Mouse (Mus musculus) thymus, adult 2 months (tissue): ENCODE data around the gene Olfr790. TPM values are rescaled to one million over a fixed set of nuclear protein-coding genes. Genes with fewer than 3 reads are reported as not detected.

Experiments
- DNase-seq: peaks from one replicate; pipeline ENCODE4 v3.0.0; 2021
- H3K27ac ChIP-seq: fragments of 200-500 bp; 2 replicates; pipeline ENCODE4 v1.5.1; 2012; ENCODE audit warnings: low read length, control low read depth; ENCODE audit not compliant: control insufficient read depth, insufficient read depth
- H3K27me3 ChIP-seq: fragments of 200-500 bp; 2 replicates; pipeline ENCODE4 v1.6.1; 2012; ENCODE audit warnings: mild to moderate bottlenecking, low read length, moderate library complexity, mixed read lengths; ENCODE audit not compliant: control insufficient read depth, insufficient read depth
- H3K36me3 ChIP-seq: fragments of 200-500 bp; 2 replicates; pipeline ENCODE4 v1.6.1; 2012; ENCODE audit warnings: mild to moderate bottlenecking, low read length, moderate library complexity; ENCODE audit not compliant: control insufficient read depth, insufficient read depth
- H3K4me1 ChIP-seq: fragments of 200-500 bp; replicated peaks from 2 replicates; pipeline ENCODE4 v1.6.1; 2012; ENCODE audit warnings: low read length; ENCODE audit not compliant: control insufficient read depth, insufficient read depth
- H3K4me3 ChIP-seq: fragments of 200-500 bp; 2 replicates; pipeline ENCODE4 v1.5.1; 2012; ENCODE audit warnings: mild to moderate bottlenecking, low read length, control low read depth, moderate library complexity; ENCODE audit not compliant: control insufficient read depth, insufficient read depth
- CTCF ChIP-seq: fragments of 200-500 bp; IDR thresholded peaks from 2 replicates; pipeline ENCODE4 v1.5.1; 2012; ENCODE audit warnings: mild to moderate bottlenecking, control low read depth, low read length, moderate library complexity, borderline replicate concordance; ENCODE audit not compliant: control insufficient read depth, poor library complexity, insufficient read depth; ENCODE audit errors: extremely low read depth
- POLR2A ChIP-seq: fragments of 200-500 bp; IDR thresholded peaks from 2 replicates; pipeline ENCODE4 v1.6.1; 2012; ENCODE audit warnings: mild to moderate bottlenecking, low read length, control low read depth, moderate library complexity; ENCODE audit not compliant: control insufficient read depth, poor library complexity, insufficient read depth; ENCODE audit errors: extremely low read depth
- WGBS: fragments of 180-500 bp; shearing (Covaris S2); methylation state at CpG from one replicate; pipeline ENCODE4 v1.1.7; 2018; 5-methylcytosine and 5-hydroxymethylcytosine counted together
- polyA plus RNA-seq: library from polyadenylated mRNA; depleted of rRNA; stranded (reverse); fragments of >200 nt; gene quantifications from 2 replicates; pipeline ENCODE4 v1.2.3, GENCODE M21; 2012; rRNA removed

Olfr790 gene
- polyA plus RNA-seq: not detected in 2 replicates

DNA sequence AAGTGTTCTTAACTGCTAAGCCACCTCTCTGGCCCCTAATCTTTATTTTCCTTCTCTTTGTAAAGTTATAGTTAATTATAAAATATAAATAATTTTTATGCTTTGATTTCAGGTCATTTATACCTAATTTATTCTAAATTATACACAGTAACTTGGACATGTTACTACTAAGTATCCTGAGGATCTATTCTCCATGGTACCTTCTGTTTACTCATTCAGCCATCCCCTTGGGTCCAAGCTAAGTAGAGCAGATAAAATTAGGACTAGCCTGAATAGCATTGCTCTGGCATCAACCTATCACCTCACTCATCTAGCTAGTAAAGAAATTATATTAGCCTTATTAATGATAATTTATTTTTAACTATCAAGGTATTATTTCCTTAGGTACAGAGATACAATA is at the start of gene Olfr790:
TSS of gene Olfr790 (plus strand) at position 301 of the 400 bp plus-strand sequence.
- Histone ChIP-seq H3K36me3 (no peaks in the 10 kb centered on the region), H3K27me3 (no peaks in the 10 kb centered on the region), H3K4me1 (no peaks in the 10 kb centered on the region), H3K4me3 (no peak within 1 kb of the TSS), H3K27ac (no peak within 1 kb of the TSS)
- TF ChIP-seq POLR2A: no peak
- no peak for TF ChIP-seq CTCF
- no peak for DNase-seq

DNA sequence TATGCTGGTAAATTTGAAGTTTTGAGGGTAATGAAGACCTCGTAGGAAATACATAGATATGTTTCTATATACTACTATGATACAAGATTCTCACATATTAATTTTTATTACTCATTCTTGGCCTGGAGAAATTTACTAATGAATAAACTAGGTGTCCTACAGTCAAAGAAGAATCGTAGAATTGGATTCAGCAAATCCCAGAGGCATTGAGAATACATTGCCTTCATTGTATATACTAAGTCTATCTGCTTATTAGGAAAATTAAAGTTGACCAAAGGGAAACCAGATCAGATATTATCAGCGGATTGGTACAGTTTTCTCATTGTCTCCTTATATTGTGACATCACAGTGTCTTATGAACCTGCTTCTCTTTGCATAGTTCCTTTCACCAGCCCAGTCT is 36.7 kb upstream of the Olfr790 start, which contains the start of gene Olfr787:
TSS of gene Olfr787 (plus strand) at position 301 of the 400 bp plus-strand sequence.
- Histone ChIP-seq H3K36me3 (no peaks in the 10 kb centered on the region), H3K4me3 (no peak within 1 kb of the TSS), H3K4me1 (no peaks in the 10 kb centered on the region), H3K27ac (no peak within 1 kb of the TSS), H3K27me3 (no peaks in the 10 kb centered on the region)
- WGBS: 81% methylated on average over 3 of the region's 3 CpGs
- no peak for DNase-seq
- no peak for TF ChIP-seq CTCF
- no peak for TF ChIP-seq POLR2A

DNA sequence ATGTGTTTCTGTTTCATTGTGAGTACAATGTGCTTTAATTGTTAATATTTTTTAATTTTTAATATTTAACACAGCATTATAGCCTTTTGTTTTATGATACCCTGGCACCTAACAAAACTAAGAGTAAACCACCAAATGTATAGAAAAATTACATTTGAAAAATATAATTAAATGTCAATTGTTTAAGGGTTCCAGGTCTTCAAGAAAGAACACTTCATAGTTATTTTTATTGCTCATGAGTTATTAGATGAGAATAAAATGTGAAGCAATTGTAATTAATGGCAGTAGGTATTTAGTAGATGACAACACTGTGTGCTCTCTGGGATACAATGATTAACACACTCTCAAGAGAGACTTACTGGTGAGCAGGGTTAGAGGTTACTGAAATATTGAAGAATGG is 27.6 kb upstream of the Olfr790 start, which contains the start of gene Olfr788:
TSS of gene Olfr788 (plus strand) at position 301 of the 400 bp plus-strand sequence.
- Histone ChIP-seq H3K36me3 (no peaks in the 10 kb centered on the region), H3K27ac (no peak within 1 kb of the TSS), H3K4me1 (no peaks in the 10 kb centered on the region), H3K4me3 (no peak within 1 kb of the TSS), H3K27me3 (no peaks in the 10 kb centered on the region)
- TF ChIP-seq CTCF: no peak
- TF ChIP-seq POLR2A: no peak
- no peak for DNase-seq

DNA sequence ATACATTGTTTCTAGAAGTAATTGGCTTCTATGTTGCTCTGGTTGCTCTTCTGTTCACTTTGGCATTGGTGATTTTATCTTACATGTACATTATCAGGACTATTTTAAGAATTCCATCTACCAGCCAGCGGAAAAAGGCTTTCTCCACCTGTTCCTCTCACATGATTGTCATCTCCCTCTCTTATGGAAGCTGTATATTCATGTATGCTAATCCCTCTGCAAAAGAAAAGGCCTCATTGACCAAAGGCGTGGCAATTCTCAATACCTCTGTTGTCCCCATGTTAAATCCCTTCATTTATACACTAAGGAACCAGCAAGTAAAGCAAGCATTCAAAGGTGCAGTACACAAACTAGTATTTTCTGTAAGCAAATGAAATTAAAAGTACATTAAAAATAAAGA is 25.0 kb upstream of the Olfr790 start:
- DNase-seq: no peak
- Histone ChIP-seq H3K4me3 (no peak overlapping the region), H3K27ac (no peak overlapping the region), H3K4me1 (no peaks in the 10 kb centered on the region), H3K27me3 (no peaks in the 10 kb centered on the region), H3K36me3 (no peaks in the 10 kb centered on the region)
- 71% methylated on average over 2 of the region's 2 CpGs for WGBS
- no peak for TF ChIP-seq POLR2A
- TF ChIP-seq CTCF: no peak

DNA sequence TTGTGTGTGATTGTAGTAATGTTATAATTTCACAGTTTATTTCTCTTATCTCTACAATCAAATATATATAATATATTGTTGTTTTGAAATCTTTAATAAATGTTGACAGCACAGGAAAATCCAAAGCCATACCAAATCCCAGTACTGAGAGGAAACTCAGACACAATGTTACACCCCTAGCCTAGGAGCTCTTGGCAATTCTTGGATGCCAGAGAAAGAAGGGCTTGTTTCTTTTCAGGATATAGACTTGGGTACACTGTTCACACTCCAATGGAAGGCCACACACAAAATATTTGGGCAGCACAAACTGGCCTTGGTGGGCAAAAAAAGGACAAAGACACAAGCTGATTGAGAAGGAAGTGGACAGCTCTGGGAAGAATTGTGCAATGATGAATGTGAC is 24.6 kb upstream of the Olfr790 start:
- Histone ChIP-seq H3K27ac (no peak overlapping the region), H3K4me1 (no peaks in the 10 kb centered on the region), H3K27me3 (no peaks in the 10 kb centered on the region), H3K36me3 (no peaks in the 10 kb centered on the region), H3K4me3 (no peak overlapping the region)
- no peak for DNase-seq
- TF ChIP-seq POLR2A (no peak), CTCF (no peak)

DNA sequence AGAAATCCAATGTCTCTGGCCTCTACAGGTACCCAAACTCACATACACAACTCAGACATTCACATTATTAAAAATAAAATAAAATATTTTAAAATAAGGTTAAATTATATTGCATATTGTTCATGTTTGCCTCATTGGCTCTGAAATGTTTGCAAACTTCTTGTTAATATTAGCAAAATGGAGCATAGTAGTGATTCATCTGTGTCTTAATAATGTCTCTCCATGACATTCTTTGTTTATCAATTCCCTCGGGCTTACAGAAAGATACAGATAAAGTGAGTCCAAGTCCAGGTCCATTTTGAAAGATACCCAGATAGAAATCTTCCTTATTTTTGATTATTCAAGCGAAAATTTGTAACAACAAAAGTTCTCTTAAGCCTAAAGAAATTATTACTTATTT is 13.8 kb upstream of the Olfr790 start, which contains the start of gene Olfr789:
TSS of gene Olfr789 (plus strand) at position 301 of the 400 bp plus-strand sequence.
- H3K27me3 ChIP-seq: no peaks in the 10 kb centered on the region
- TF ChIP-seq POLR2A (no peak), CTCF (no peak)
- H3K36me3 ChIP-seq: no peaks in the 10 kb centered on the region
- DNase-seq: no peak
- WGBS: 65% methylated on average over 2 of the region's 2 CpGs
- H3K4me1 ChIP-seq: no peaks in the 10 kb centered on the region
- no peak within 1 kb of the TSS for H3K27ac ChIP-seq
- H3K4me3 ChIP-seq: no peak within 1 kb of the TSS

DNA sequence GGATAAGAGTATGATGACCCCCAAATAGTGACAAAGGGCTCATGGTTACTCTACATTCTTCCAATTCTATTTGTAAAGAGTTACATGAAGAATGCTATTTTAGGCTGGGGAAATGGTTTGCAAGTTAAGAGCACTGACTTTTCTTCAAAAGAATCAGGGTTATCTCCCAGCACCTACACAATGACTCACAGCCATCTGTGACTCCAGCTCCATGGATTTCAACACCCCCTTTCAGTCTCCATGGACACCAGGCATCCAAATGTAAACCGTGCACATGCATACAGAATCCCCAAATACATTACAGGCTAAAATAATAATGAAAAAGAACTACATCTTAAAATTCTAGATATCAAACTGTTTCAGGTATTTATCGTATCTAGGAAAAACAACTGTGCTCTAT is 8.2 kb upstream of the Olfr790 start:
- Histone ChIP-seq H3K27ac (no peak overlapping the region), H3K36me3 (no peaks in the 10 kb centered on the region), H3K4me1 (no peaks in the 10 kb centered on the region), H3K4me3 (no peak overlapping the region), H3K27me3 (no peaks in the 10 kb centered on the region)
- 87% methylated on average over 2 of the region's 2 CpGs for WGBS
- TF ChIP-seq CTCF (no peak), POLR2A (no peak)
- no peak for DNase-seq
